Comparison of ENCODE assay signal across 20 mouse cellular contexts in genomic region chr16:38978546-38978945, GRCm38 (mm10).
DNase-seq lines count a peak whose midpoint lies in the region; ATAC-seq and TF ChIP-seq lines count a peak whose summit lies in the region.
"Had no signal": no experiment of that assay in that cellular context is flagged by ENCODE, and none has a peak within 500 bp of the region (broad histone marks: within the 10 kb centered on the region; RNA-seq: fewer than 3 reads in every experiment).

No protein-coding gene starts in this region.

- no peak for TF ChIP-seq CTCF in layer of hippocampus, adult 2 months (conservative IDR thresholded peaks at IDR 0.05)

- no peak overlapping the region for H3K27ac ChIP-seq in heart, embryonic 10.5 days
- no peak overlapping the region for H3K27ac ChIP-seq in heart, embryonic 12.5 days (ENCODE audit: poor library complexity, severe bottlenecking)
- H3K27ac ChIP-seq in layer of hippocampus, adult 2 months: 0 out of 2 replicates have a peak overlapping the region, but pooled peaks have one; percentile 18

- H3K4me1 ChIP-seq in heart, embryonic 10.5 days: peaks cover 10% of the 10 kb centered on the region
- peaks cover 4% of the 10 kb centered on the region for H3K4me1 ChIP-seq in heart, embryonic 12.5 days (replicated peaks)

- ATAC-seq in heart, embryonic 12.5 days (ENCODE audit: insufficient number of reproducible peaks, low FRiP score): no peak
- ATAC-seq: activated CD4-positive, CD25-positive, alpha-beta regulatory T cell, adult 4 months; CD4-positive, CD25-positive, alpha-beta regulatory T cell, adult 4 months; Patski had no signal

- no peak overlapping the region for H3K4me2 ChIP-seq in heart, embryonic 12.5 days

- no peaks in the 10 kb centered on the region for H3K27me3 ChIP-seq in heart, embryonic 10.5 days (ENCODE audit: insufficient read depth, poor library complexity, severe bottlenecking)
- H3K27me3 ChIP-seq in heart, embryonic 12.5 days (replicated peaks): no peaks in the 10 kb centered on the region
- H3K27me3 ChIP-seq: Patski had no signal

- peak; percentile 77 for DNase-seq in heart, adult 11 months
- no peak for DNase-seq in heart, postnatal 14 days
- peak; percentile 52 for DNase-seq in heart, embryonic 10.5 days (ENCODE audit: low spot score)
- no peak for DNase-seq in layer of hippocampus, adult 2 months (ENCODE audit: low spot score in 2 of 2)
- DNase-seq in layer of hippocampus, adult 11-12 months (ENCODE audit: low spot score): no peak
- DNase-seq: adrenal gland, adult 2 months; adrenal gland, adult 8-10 months; adrenal gland, postnatal 10 days; adrenal gland, postnatal 14 days; adrenal gland, postnatal 25 days; adrenal gland, postnatal 36 days; B cell, adult 2 months; cerebellum, adult 11 months; cerebellum, adult 11-12 months; cerebellum, adult 18-20 months had no signal

- intact Hi-C loops in heart, postnatal 14 days (cut with DNase I): no loop called here

- H3K36me3 ChIP-seq in heart, embryonic 10.5 days: no peaks in the 10 kb centered on the region
- H3K36me3 ChIP-seq in heart, embryonic 12.5 days: no peaks in the 10 kb centered on the region
- H3K36me3 ChIP-seq: G1E had no signal

- 75% methylated on average over 2 of the region's 2 CpGs for WGBS in heart, embryonic 10.5 days
- WGBS in heart, embryonic 12.5 days: 76% methylated on average over 2 of the region's 2 CpGs

- H3K9ac ChIP-seq in heart, embryonic 12.5 days: no peak overlapping the region

- no peak overlapping the region for H3K4me3 ChIP-seq in heart, embryonic 10.5 days
- H3K4me3 ChIP-seq in heart, embryonic 12.5 days: no peak overlapping the region
- H3K4me3 ChIP-seq in layer of hippocampus, adult 2 months: no peak overlapping the region

- H3K9me3 ChIP-seq in heart, embryonic 10.5 days: no peaks in the 10 kb centered on the region
- H3K9me3 ChIP-seq in heart, embryonic 12.5 days (replicated peaks): no peaks in the 10 kb centered on the region

Comparison
In these comparisons a context has a peak if more than half of its experiments do, and no peak if none do; other contexts are left out.
1. DNase-seq: peak in heart, adult 11 months (single experiment) and heart, embryonic 10.5 days (single experiment); none in heart, postnatal 14 days (0 of 2), layer of hippocampus, adult 2 months (0 of 2) and layer of hippocampus, adult 11-12 months (single experiment).